Mouse (Mus musculus): Measurements from ENCODE around the gene Gnas.

- no peak for TF ChIP-seq MYOG (IDR thresholded peaks at IDR 0.05; ENCODE audit: control insufficient read depth, extremely low read depth, insufficient read length)
- no peak for TF ChIP-seq CTCF (IDR thresholded peaks at IDR 0.05; ENCODE audit: control insufficient read depth, insufficient read depth, insufficient read length)
- no peak for TF ChIP-seq MAX (IDR thresholded peaks at IDR 0.05)
- no peak for TF ChIP-seq USF1 (IDR thresholded peaks at IDR 0.05; ENCODE audit: low read depth)
- TF ChIP-seq MYOD1 (IDR thresholded peaks at IDR 0.05; ENCODE audit: control insufficient read depth, insufficient read length, low read depth) = no peak
- TF ChIP-seq CEBPB (IDR thresholded peaks at IDR 0.05; ENCODE audit: low read depth) = no peak
- no peak for TF ChIP-seq FOSL1 (IDR thresholded peaks at IDR 0.05; ENCODE audit: insufficient read depth, low read length, poor library complexity, severe bottlenecking)
Measured at GRCm38 (mm10) chr2:174312661-174313060, 28.5 kb downstream of the Gnas start.
